Mouse (Mus musculus) layer of hippocampus, adult 18-20 months (tissue): ENCODE measurements at regions not wholly inside any gene's neighbourhood (a gene's known extent, or its start where the extent isn't known, plus 50 kb on each side); places are given as distances from the start of the nearest gene placed in this dataset.
"Not testable (repeated sequence)": the region's sequence is repeated elsewhere in the genome, so short reads cannot be mapped to it uniquely, and the experiment has no call there.

Experiments used
- DNase-seq, 2 experiments: peaks; one replicate each; pipeline ENCODE4 v3.0.0; 2022; ENCODE audit warnings: low spot score in 2 of 2

DNA sequence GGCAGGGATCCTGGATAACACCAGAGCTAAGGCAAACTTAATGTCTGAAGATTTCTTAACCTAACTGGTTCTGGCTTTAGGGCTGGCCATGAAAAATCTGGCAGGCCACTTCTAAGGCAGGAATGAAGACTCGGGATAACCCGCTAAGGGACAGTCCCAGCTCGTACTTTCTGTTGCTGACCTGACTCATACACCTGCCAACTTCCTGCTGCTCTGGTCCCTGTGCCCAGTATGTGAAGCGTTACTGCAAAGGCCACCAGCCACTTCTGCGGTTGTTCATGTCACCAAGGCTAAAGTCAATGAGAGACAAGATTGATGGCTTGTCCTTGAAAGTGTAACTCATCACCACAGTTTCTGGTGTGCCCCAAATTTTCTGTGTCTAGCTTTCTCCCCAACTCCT lies 125.3 kb upstream of the Arid1b start:
- DNase-seq: no peak

DNA sequence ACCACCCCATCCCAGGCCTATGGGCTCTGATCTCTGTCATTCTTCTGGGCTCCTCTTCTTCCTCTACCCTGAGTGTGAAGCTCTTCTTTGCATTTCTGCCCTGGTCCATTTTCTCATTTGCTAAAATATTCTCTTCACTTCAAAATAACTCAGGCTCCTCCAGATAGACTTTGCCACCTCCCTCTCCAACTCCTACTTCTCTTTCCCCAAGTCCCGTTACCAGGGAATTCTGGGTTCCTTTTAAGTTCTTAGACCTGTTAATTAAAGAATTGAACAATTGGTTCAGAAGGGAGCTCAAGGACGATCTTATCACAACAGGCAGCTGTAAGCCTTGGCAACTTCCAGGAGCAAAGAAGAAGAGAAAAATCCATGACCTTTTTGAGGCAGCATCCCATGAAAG lies 122.9 kb upstream of the Arid1b start:
- no peak for DNase-seq

DNA sequence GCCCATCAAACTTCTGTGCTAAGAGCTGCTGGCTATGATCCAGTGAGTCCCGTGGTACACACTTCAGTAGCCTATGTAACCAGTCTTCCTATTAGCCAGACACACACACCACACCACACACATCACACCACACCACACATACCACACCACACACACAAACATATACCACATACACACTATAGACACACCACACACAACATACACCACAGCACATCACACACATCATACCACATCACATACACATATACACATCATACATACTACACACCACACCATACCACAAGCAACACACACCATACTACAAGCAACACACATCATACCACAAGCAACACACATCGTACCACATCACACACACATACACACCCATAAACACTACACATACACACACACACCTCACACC lies 119.7 kb upstream of the Arid1b start:
- DNase-seq: no peak

DNA sequence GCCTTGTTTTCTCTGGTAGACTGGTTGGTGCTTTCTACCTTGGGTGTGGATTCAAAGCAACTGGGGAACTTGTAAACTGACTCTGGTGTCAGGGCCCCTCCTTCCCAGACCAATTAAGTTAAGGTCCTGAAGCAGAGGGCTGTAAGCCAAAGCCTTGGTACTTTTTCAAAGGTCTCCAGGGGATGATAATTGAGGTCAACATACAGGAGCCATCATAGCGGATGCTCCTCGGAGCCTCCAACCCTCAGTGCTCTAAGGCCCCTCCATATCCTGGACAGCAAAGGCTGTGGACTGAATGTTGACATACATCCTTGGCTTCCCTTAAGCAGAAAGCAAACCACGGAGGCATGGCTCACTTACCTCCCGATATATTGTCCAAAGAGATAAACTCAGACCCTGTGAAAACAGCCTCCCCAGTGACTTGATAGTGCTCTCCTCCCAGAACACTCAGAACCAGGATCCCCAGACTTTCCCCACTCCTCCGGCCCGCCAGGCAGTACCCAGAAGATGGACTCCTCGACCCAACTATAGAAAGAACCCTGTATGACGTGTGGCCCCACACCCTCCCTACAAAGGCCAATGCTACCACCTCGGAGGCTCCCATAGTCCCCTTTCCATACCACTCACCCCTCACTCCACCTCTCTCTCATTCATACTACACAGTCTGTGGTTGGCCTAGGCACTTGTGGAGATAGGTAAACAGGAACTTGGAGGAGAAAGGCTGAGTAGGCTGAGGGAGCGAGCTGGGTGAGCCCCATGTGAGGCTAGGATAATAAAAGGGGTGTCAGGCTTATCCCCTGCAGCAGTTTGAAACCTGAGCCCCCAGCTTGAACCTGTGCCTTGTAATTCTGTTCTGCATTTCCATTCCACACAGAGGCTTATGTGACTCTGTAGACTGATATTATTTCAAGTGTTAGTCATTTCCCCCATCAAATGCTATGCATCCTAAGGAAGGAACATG lies 118.8 kb upstream of the Arid1b start:
- DNase-seq: no peak

DNA sequence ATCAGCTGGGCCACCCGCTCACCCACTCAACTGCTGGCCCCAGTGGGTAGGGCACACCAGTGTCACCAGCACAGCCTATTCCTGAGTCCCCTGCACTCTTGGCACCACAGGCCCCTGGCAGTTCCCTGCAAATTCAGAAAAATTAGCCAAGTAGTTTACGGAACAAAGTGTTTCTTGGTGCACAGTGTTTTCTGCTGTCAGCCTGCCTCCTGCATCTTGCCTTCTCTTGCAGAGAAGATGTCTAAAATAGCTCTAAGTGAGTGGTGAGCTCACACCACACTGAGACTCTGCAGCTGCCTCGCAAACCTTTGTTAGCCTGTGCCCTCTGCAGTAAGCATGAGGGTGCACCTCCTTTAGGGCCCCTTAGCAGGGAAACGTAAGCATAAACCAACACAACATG lies 117.7 kb upstream of the Arid1b start:
- peak in 1 of 2 experiments; percentile 23 for DNase-seq

DNA sequence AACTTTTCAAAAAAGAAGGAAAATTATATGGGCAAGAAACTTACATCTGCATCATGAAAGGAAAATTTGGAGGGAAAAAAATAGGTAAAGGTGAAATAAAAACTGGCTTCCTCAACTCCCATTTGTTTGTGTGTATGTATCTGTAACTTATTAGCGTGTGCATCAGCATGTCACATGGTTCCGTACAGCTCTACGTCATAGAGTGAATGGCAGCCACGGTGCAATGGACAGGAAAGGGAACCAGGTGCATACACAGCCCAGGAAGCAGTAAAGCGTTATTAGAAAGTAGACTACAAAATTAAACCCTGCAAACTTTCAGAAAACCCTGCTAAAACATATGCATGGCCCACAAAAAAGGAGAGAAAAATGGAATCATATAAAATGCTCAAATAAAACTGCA lies 112.7 kb upstream of the Arid1b start:
- DNase-seq: no peak

DNA sequence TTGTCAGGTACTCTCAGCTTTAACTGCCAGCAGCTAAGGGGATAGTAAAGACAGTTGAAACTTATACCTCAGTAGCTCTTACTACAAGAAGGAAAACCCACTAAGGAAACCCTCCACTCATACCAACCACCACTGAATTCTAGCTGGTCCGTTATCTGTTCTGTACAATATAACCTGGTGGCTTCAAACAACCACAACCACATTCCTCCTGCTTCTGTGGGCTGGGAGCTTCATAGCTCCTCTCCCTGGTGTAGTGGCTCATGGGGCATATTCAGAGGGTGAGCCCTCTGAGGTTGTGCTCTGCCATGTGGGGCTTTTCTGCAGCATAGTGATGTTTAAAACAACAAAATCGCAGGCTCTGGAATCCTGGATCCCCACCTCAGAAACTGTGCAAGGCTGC lies 110.0 kb upstream of the Arid1b start:
- no peak for DNase-seq

DNA sequence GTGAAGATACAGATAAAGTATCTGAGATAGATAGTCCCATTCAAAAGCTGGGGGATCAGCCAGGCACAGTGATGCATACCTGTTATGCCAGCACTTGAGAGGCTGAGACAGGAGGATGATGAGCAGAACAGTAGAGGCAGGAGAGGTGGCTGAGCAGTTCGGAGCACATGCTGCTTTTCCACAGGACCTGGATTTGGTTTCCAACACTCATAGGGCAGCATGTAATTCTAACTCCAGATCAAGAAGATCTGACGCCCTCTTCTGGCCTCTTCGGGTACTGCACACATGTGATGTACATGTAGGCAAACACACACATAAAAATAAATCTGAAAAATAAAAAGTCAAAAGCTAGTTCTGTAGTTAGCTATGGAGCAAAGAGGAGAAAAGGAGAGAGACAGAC lies 109.4 kb upstream of the Arid1b start:
- DNase-seq: no peak

DNA sequence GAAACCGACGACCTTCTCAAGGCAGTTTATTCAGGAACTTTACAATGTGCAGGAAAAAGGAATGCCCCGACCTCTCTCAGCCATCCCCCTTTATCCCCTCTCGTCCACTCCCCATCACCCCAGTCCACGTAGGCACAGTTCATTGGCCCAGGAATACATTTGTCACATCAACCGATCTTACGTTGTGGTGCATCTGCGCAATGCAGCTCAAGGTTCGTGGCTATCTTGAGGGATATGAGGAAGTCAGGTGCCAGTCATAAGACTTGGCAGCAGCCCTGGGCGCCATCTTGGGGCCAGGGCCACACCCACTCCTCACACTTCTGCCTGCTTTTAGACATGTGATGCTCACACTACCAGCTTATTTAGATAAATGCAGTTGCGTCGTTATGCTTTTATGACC lies 106.8 kb upstream of the Arid1b start:
- not testable (repeated sequence) for DNase-seq

DNA sequence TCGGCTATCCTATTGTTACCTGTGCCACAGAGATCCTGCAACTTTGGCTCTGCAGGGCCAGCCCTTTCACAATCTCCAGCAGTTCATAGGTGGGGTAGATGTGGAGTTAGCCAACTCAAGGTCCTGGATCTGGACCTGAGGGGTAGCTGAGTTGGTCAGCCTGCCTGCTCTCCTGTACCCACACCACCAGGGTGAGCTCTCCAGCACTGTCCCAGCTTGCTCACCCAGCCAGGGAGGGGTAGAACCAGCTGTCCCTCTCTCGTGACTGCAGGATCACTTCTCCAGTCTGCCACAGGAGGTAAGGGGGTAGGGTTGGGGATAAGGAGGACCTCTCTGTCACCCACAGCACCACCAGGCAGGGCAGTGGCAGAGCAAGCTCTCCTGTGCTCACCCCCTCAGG lies 104.6 kb upstream of the Arid1b start:
- DNase-seq: no peak

DNA sequence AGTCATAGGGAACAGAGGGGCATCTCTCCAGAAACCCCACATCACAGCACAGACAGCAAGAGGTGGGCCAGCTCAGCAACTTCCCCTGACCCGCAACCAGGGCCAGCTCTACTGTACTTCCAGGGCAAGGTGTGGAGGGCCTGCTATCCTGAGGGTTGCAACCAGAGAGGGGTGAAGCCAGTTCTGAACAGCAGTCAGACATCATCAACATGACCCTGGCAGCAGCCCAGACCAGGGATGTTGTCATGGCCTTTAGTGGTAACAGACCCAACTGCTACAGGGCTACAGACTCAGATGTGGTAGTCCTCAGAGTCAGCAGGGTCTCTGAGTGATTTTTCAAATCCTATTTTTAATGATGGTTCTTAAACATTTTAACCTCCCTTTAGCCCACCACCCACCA lies 104.0 kb upstream of the Arid1b start:
- DNase-seq: no peak

DNA sequence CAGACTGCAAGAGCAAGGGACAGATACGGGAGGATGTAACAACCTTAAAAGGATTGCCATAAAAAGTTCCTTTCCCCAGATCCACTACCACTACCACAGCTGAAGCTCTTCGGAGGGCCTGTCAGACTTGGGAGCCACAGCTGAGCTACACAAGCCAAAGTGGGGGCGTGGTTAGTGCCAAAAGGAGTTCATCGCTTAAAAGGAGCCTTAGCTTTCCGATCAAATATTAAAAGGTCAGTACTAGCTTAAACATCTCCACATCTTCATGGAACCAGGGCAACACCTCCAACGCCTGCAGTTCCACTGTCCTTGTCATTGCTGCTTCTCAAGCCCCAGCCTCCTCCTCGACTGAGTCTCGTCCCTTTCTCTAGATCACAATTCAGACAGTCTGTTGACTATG lies 102.6 kb upstream of the Arid1b start:
- DNase-seq: no peak

DNA sequence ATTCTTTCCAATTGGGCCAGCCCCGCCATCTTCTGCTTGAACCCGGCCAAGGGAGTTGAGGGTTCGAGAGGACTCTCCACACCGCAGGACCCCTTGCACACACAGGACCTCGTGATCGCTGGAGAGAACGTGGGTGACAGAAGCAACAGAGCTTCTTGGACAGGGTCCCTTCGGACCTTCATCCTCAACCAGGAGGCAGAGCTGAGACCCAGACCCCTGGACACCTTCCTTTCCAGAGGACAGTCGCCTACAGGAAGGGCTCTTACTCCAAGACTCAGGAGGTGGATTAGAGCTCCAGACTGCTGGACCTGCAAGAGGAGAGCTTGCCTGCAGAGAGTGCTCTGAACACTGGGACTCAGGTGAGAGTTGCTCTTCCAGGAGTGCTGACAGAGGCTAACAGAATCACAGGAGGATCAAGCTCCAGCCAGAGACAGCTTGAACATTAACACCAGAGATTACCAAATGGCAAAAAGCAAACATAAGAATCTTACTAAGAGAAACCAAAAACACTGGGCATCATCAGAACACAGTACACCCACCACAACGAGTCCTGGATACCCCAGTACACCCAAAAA lies 99.3 kb upstream of the Arid1b start:
- not testable (repeated sequence) for DNase-seq

DNA sequence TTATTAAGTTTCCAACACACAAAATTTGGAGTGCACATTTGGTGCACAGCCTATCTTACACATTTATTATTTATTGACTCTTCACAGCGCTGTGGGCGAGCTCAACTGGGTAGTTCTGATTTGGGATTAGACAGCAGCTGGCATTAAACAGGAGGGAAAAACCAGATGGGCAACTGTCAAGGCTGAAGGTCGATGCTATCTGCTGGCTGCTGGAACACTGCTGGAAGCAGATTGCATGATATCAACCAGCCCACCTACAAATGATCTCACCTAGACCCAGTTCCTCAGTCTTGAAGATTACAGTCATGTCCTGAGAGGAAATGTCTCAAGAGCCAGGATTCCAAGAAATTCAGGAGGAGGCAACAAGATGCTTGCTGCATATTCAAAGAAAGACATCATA lies 91.0 kb upstream of the Arid1b start:
- DNase-seq: no peak

DNA sequence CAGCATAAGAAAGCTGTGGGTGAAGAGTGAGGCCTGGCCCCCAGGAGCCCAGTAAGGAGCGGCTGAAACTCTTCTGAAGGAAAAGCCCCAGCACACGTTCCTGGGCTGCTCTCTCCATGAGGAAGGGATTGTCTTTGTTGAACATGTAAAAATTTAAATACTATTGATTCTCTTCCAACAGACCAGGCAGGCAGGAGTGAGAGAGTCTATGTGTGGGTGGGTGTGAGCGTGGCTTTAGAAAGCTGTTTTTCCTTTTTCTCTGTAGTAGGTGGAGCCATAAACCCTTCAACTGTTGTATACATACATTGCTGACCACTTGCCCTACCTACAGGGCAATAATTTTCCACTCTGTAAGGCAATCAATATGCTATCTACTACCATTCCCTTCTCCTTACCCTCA lies 87.6 kb upstream of the Arid1b start:
- DNase-seq: peak in 1 of 2 experiments; percentile 32

DNA sequence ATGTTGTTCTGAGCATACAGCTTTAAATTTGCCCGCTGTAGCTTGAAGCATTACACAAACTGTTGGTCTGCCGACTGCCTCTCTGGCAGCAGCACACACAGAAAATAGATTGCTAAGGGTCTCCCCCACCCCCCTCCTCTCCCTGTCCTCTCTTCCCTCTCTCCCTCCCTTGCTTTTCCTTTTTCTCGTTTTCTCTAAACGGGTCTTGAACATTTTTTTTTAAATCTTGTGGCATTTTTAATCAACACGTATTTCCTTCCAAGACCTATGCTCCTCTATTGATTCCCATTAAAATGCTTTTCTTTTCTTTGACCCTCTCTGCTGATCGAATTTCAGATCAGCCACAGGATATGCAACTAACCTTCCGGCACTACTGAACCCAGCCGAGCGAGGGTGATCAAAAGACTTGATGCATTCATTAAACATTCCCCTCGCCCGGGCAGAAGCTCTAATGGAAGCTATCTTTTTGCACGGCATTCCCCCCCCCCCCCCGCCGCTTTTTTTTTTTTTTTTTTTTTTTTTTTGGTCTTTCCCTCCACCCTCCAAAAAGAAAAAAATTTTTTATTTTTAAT lies 86.9 kb upstream of the Arid1b start:
- DNase-seq: peak; percentile 16 to 49

DNA sequence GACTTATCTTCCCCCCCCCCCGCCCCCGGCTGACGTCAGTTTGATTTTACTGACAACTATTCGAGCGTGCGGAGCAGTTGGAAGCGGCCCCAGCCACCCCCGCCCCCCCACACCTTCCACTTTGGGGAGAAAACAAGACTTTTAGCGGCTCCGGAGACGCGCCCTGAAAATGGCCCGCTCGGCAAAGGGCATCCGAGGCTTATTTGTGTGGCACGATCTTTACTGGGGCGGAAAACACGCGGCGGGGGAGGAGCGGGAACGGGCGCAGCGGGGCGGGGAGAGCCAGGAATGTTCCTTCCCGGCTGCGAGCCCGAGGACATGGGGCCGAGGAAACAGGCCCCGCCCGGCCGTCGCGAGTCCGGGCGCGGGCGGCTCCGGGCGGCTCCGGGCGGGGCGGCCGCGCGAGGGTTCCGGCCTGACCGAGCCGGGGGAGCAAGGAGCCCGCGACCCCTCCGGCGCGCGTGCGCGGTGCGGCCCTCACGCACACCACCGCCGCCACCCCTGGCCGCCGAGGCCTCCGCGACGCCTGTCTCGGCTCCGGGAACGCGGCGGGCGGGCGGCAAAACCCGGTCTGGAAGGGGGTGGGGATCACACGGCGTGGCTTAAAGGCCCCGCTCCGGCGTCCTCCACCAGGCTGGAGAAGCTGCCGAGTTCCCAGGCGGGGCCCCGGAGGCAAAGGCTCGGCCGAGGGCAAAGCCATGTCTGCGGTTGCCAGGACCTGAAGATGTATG lies 86.1 kb upstream of the Arid1b start:
- DNase-seq: peak; percentile 86 to 92

DNA sequence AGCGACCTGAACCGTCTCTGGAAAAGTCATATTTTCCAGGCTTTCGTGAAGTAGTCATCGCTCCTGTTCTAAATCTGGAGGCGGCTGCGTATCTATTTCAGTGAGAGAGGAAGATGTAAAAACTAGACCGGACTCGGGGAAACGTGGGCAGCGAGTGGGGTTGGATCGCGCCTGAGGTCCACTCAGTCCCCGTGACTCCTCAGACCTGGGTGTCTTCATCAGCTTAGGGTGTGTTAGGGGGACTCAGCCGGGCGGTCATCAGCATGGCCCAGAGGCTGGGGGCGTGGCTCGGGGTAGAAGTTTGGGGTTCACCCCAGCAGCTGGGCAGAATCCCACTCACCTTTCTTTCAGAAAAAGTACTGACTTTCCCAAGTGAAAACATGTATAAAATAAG lies 85.6 kb upstream of the Arid1b start:
- no peak for DNase-seq

DNA sequence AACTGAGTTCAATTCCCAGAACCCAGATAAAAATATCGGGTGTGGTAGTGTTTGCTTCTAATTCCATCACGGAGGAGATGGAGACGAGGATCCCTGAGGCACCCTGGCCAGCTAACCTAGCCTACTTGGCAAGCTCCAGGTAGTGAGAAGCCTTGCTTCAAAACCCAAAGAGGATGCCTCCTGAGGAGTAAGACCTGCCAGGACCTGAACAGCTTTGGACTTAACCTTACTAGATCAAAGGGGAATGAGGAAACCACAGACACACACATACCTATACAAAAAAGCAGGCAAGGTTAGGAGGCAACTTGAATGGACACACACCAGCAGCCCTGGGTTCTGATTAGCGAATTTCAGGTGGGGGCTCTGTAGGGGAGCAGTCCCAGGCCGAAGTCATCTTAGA lies 84.0 kb upstream of the Arid1b start:
- no peak for DNase-seq

DNA sequence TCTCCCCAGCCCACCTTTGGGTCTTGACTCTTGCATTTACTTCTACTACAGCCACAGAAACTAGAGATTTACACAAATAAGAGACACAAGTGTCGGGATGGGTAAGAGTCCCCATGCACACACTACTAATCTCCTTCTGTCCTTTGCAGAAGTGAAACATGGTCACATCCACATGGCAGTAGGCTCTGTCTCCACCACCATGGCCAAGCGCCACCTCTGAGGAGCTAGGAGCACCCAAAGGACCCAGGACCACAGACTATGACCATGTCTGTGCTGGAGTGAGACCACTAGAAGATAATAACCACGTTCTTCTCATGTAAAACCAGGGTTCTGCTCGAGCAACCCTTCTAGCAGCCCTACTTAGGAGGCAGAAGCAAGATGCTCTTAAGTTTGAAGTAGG lies 81.1 kb upstream of the Arid1b start:
- DNase-seq: no peak

DNA sequence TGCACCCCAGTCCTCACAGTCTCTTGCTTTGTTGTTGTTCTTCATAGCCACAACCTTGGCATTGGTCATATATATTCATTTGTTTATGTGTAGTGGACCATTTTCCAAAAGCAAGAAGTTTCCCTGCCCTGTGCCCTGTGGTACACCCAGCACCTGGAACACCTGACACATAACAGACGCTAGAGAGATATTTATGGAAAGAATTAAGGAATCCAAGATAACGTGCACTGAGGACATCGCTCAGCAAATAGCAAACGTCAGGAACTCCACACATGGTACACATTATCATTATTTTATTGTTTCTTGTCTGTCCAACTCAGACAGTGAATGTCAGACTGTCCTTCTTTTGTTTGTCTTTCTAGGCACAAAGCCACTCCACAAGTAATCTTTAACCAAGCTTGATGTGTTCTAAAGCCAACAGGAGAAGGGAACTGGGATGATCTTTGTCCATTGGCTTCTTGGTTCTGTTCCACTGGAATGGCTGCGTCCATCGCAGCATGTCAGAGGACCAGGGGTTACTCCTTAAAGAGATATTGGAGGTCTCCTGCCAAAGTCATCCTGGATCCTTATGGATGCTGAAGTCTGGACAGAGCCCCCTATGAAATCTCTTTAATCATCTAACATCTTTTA lies 74.2 kb upstream of the Arid1b start:
- DNase-seq: no peak
